26 mouse cellular contexts compared by ENCODE assay signal in genomic region chr10:77818523-77818922, GRCm38 (mm10). TPM values are rescaled to one million over a fixed set of nuclear protein-coding genes. Genes with fewer than 3 reads are reported as not detected.
DNase-seq lines count a peak whose midpoint lies in the region; ATAC-seq and TF ChIP-seq lines count a peak whose summit lies in the region.
"Had no signal": no experiment of that assay in that cellular context is flagged by ENCODE, and none has a peak within 500 bp of the region (broad histone marks: within the 10 kb centered on the region; RNA-seq: fewer than 3 reads in every experiment).

No protein-coding gene starts in this region.

- no peak for TF ChIP-seq EP300 in stomach, postnatal 0 days (optimal IDR thresholded peaks at IDR 0.05)

- 98% methylated on average over 4 of the region's 4 CpGs for WGBS in hindbrain, embryonic 13.5 days
- 96% methylated on average over 4 of the region's 4 CpGs for WGBS in hindbrain, embryonic 11.5 days
- WGBS in stomach, embryonic 14.5 days = 93% methylated on average over 4 of the region's 4 CpGs
- WGBS in stomach, postnatal 0 days = 96% methylated on average over 4 of the region's 4 CpGs
- WGBS in hindbrain, postnatal 0 days = 96% methylated on average over 4 of the region's 4 CpGs

- H3K9ac ChIP-seq in hindbrain, embryonic 13.5 days = no peak overlapping the region
- H3K9ac ChIP-seq in hindbrain, embryonic 11.5 days (ENCODE audit: low read depth, low read length) = no peak overlapping the region
- H3K9ac ChIP-seq in stomach, embryonic 14.5 days (replicated peaks; ENCODE audit: low read depth, low read length) = no peak overlapping the region
- no peak overlapping the region for H3K9ac ChIP-seq in stomach, postnatal 0 days (ENCODE audit: low read length)
- no peak overlapping the region for H3K9ac ChIP-seq in hindbrain, postnatal 0 days (replicated peaks; ENCODE audit: low read length)
- H3K9ac ChIP-seq: forebrain, postnatal 0 days; neural tube, embryonic 15.5 days had no signal

- peak; percentile 66 for ATAC-seq in hindbrain, embryonic 13.5 days (ENCODE audit: low FRiP score)
- ATAC-seq in hindbrain, embryonic 11.5 days (ENCODE audit: low FRiP score) = no peak
- 0 out of 2 replicates have a peak, but pooled peaks have one; percentile 14 for ATAC-seq in stomach, embryonic 14.5 days (ENCODE audit: insufficient number of reproducible peaks, insufficient read depth, low FRiP score, low read depth)
- ATAC-seq in stomach, postnatal 0 days (ENCODE audit: low FRiP score, low TSS enrichment) = no peak
- ATAC-seq in hindbrain, postnatal 0 days = peak; percentile 52
- ATAC-seq: activated CD4-positive, CD25-positive, alpha-beta regulatory T cell, adult 4 months; forebrain, postnatal 0 days; Patski had no signal

- TF ChIP-seq CTCF in stomach, postnatal 0 days (IDR thresholded peaks at IDR 0.05; ENCODE audit: low read depth) = no peak
- no peak for TF ChIP-seq CTCF in hindbrain, postnatal 0 days (IDR thresholded peaks at IDR 0.05; ENCODE audit: low read depth)

- H3K36me3 ChIP-seq in hindbrain, embryonic 13.5 days = no peaks in the 10 kb centered on the region
- no peaks in the 10 kb centered on the region for H3K36me3 ChIP-seq in hindbrain, embryonic 11.5 days (ENCODE audit: control insufficient read depth, insufficient read depth, low read length)
- no peaks in the 10 kb centered on the region for H3K36me3 ChIP-seq in stomach, embryonic 14.5 days (ENCODE audit: control insufficient read depth, insufficient read depth, low read length)
- no peaks in the 10 kb centered on the region for H3K36me3 ChIP-seq in stomach, postnatal 0 days (ENCODE audit: control insufficient read depth, insufficient read depth, low read length)
- H3K36me3 ChIP-seq in hindbrain, postnatal 0 days (ENCODE audit: insufficient read depth, low read length) = no peaks in the 10 kb centered on the region
- H3K36me3 ChIP-seq: neural tube, embryonic 15.5 days had no signal

- H3K4me3 ChIP-seq in hindbrain, embryonic 13.5 days = no peak overlapping the region
- H3K4me3 ChIP-seq in hindbrain, embryonic 11.5 days (ENCODE audit: low read depth, low read length) = no peak overlapping the region
- no peak overlapping the region for H3K4me3 ChIP-seq in stomach, embryonic 14.5 days (ENCODE audit: low read depth, low read length)
- no peak overlapping the region for H3K4me3 ChIP-seq in stomach, postnatal 0 days (ENCODE audit: low read depth, low read length)
- no peak overlapping the region for H3K4me3 ChIP-seq in hindbrain, postnatal 0 days (ENCODE audit: low read length)
- H3K4me3 ChIP-seq: myocyte; neural tube, embryonic 15.5 days had no signal

- H3K4me2 ChIP-seq in hindbrain, embryonic 13.5 days = no peak overlapping the region
- no peak overlapping the region for H3K4me2 ChIP-seq in hindbrain, embryonic 11.5 days (replicated peaks; ENCODE audit: low read depth, low read length)
- no peak overlapping the region for H3K4me2 ChIP-seq in stomach, embryonic 14.5 days (replicated peaks; ENCODE audit: low read depth, low read length)
- no peak overlapping the region for H3K4me2 ChIP-seq in stomach, postnatal 0 days (replicated peaks; ENCODE audit: low read depth)
- H3K4me2 ChIP-seq in hindbrain, postnatal 0 days (ENCODE audit: low read depth, low read length) = no peak overlapping the region
- H3K4me2 ChIP-seq: neural tube, embryonic 15.5 days had no signal

- no peaks in the 10 kb centered on the region for H3K27me3 ChIP-seq in hindbrain, embryonic 13.5 days
- no peaks in the 10 kb centered on the region for H3K27me3 ChIP-seq in hindbrain, embryonic 11.5 days (ENCODE audit: control insufficient read depth, insufficient read depth, low read length)
- H3K27me3 ChIP-seq in stomach, embryonic 14.5 days (ENCODE audit: control insufficient read depth, insufficient read depth, low read length) = no peaks in the 10 kb centered on the region
- no peaks in the 10 kb centered on the region for H3K27me3 ChIP-seq in stomach, postnatal 0 days (ENCODE audit: control insufficient read depth, insufficient read depth, low read length)
- no peaks in the 10 kb centered on the region for H3K27me3 ChIP-seq in hindbrain, postnatal 0 days (ENCODE audit: insufficient read depth, low read length)
- H3K27me3 ChIP-seq: neural tube, embryonic 15.5 days had no signal

- DNase-seq in hindbrain, embryonic 11.5 days (ENCODE audit: low spot score) = no peak
- no peak for DNase-seq in stomach, postnatal 0 days (ENCODE audit: low spot score)
- no peak for DNase-seq in hindbrain, postnatal 0 days (ENCODE audit: low spot score)
- DNase-seq in kidney, adult 8-10 months = no peak
- no peak for DNase-seq in left cerebral cortex, adult 8-10 months (ENCODE audit: low spot score in 2 of 2)
- DNase-seq: cerebellum, postnatal 10 days; forebrain, postnatal 0 days; heart, adult 11 months; kidney, adult 2 months; kidney, postnatal 36 days; liver; lung, adult 2 months; thymus, adult 18-20 months had no signal

- no peaks in the 10 kb centered on the region for H3K9me3 ChIP-seq in hindbrain, embryonic 13.5 days
- H3K9me3 ChIP-seq in hindbrain, embryonic 11.5 days (ENCODE audit: control insufficient read depth, low read length) = no peaks in the 10 kb centered on the region
- no peaks in the 10 kb centered on the region for H3K9me3 ChIP-seq in stomach, embryonic 14.5 days (ENCODE audit: control insufficient read depth, low read depth, low read length)
- no peaks in the 10 kb centered on the region for H3K9me3 ChIP-seq in stomach, postnatal 0 days (ENCODE audit: control insufficient read depth, low read length)
- H3K9me3 ChIP-seq in hindbrain, postnatal 0 days (ENCODE audit: low read length) = no peaks in the 10 kb centered on the region
- H3K9me3 ChIP-seq: neural tube, embryonic 15.5 days had no signal

- 0 out of 2 replicates have a peak, but pooled peaks cover 3% of the 10 kb centered on the region for H3K4me1 ChIP-seq in hindbrain, embryonic 13.5 days (replicated peaks)
- H3K4me1 ChIP-seq in hindbrain, embryonic 11.5 days (replicated peaks; ENCODE audit: control insufficient read depth, insufficient read depth, low read length) = no peaks in the 10 kb centered on the region
- no peaks in the 10 kb centered on the region for H3K4me1 ChIP-seq in stomach, embryonic 14.5 days (ENCODE audit: control insufficient read depth, insufficient read depth, low read length)
- H3K4me1 ChIP-seq in stomach, postnatal 0 days (replicated peaks; ENCODE audit: control insufficient read depth, insufficient read depth) = no peaks in the 10 kb centered on the region
- H3K4me1 ChIP-seq in hindbrain, postnatal 0 days (ENCODE audit: insufficient read depth, low read length) = no peaks in the 10 kb centered on the region

- no peak overlapping the region for H3K27ac ChIP-seq in hindbrain, embryonic 13.5 days
- no peak overlapping the region for H3K27ac ChIP-seq in hindbrain, embryonic 11.5 days (ENCODE audit: low read depth, low read length)
- H3K27ac ChIP-seq in stomach, embryonic 14.5 days (ENCODE audit: low read length) = no peak overlapping the region
- H3K27ac ChIP-seq in stomach, postnatal 0 days (replicated peaks) = no peak overlapping the region
- H3K27ac ChIP-seq in hindbrain, postnatal 0 days = no peak overlapping the region
- H3K27ac ChIP-seq: macrophage; neural tube, embryonic 15.5 days had no signal

RNA-seq across cellular contexts. Expression of gene Gm2696, which starts 4.0 kb away (rescaled TPM):
- not detected in 2 replicates for polyA plus RNA-seq in hindbrain, embryonic 13.5 days (2015; fragmentation: Nextera tagmentation; extraction: Ambion mirVana)
- not detected in 2 replicates for polyA plus RNA-seq in hindbrain, embryonic 11.5 days (2014; fragmentation: Nextera tagmentation; extraction: Ambion mirVana)
- not detected in 2 replicates for polyA plus RNA-seq in stomach, embryonic 14.5 days (2014; fragmentation: Nextera tagmentation; extraction: Ambion mirVana)
- polyA plus RNA-seq in stomach, postnatal 0 days (2015; fragmentation: Nextera tagmentation; extraction: Ambion mirVana) = not detected in 2 replicates
- total RNA-seq in hindbrain, postnatal 0 days (2014; rRNA removed) = not detected in 2 replicates
- polyA plus RNA-seq in hindbrain, postnatal 0 days (2015; fragmentation: Nextera tagmentation; extraction: Ambion mirVana) = not detected in 2 replicates
- total RNA-seq in left cerebral cortex, adult 8-10 months (2022) = not detected
- total RNA-seq: forebrain, postnatal 0 days; gastrocnemius, adult 18-20 months; layer of hippocampus, postnatal 10 days; left cerebral cortex, postnatal 10 days had no signal
- polyA plus RNA-seq: activated CD4-positive, CD25-positive, alpha-beta regulatory T cell, adult 4 months; C2C12; forebrain, postnatal 0 days; heart, embryonic 16.5 days; kidney, adult 2 months; lung, adult 2 months; macrophage; myocyte; neural tube, embryonic 15.5 days; Patski; urinary bladder, adult 2 months had no signal

RNA-seq across cellular contexts. Expression of gene Gm9507, which starts 6.9 kb away (rescaled TPM):
- not detected in 2 replicates for polyA plus RNA-seq in hindbrain, embryonic 13.5 days (2015; fragmentation: Nextera tagmentation; extraction: Ambion mirVana)
- not detected in 2 replicates for polyA plus RNA-seq in hindbrain, embryonic 11.5 days (2014; fragmentation: Nextera tagmentation; extraction: Ambion mirVana)
- not detected in 2 replicates for polyA plus RNA-seq in stomach, embryonic 14.5 days (2014; fragmentation: Nextera tagmentation; extraction: Ambion mirVana)
- polyA plus RNA-seq in stomach, postnatal 0 days (2015; fragmentation: Nextera tagmentation; extraction: Ambion mirVana) = not detected in 2 replicates
- not detected in 2 replicates for total RNA-seq in hindbrain, postnatal 0 days (2014; rRNA removed)
- not detected in 2 replicates for polyA plus RNA-seq in hindbrain, postnatal 0 days (2015; fragmentation: Nextera tagmentation; extraction: Ambion mirVana)
- not detected for total RNA-seq in left cerebral cortex, adult 8-10 months (2022)
- total RNA-seq: forebrain, postnatal 0 days; gastrocnemius, adult 18-20 months; layer of hippocampus, postnatal 10 days; left cerebral cortex, postnatal 10 days had no signal
- polyA plus RNA-seq: activated CD4-positive, CD25-positive, alpha-beta regulatory T cell, adult 4 months; C2C12; forebrain, postnatal 0 days; heart, embryonic 16.5 days; kidney, adult 2 months; lung, adult 2 months; macrophage; myocyte; neural tube, embryonic 15.5 days; Patski; urinary bladder, adult 2 months had no signal

RNA-seq across cellular contexts. Expression of gene Krtap10-4, which starts 8.4 kb away (rescaled TPM):
- polyA plus RNA-seq in hindbrain, embryonic 13.5 days (2015; fragmentation: Nextera tagmentation; extraction: Ambion mirVana) = not detected in 2 replicates
- polyA plus RNA-seq in hindbrain, embryonic 11.5 days (2014; fragmentation: Nextera tagmentation; extraction: Ambion mirVana) = not detected in 2 replicates
- polyA plus RNA-seq in stomach, embryonic 14.5 days (2014; fragmentation: Nextera tagmentation; extraction: Ambion mirVana) = not detected in 2 replicates
- polyA plus RNA-seq in stomach, postnatal 0 days (2015; fragmentation: Nextera tagmentation; extraction: Ambion mirVana) = not detected in 2 replicates
- not detected in 2 replicates for total RNA-seq in hindbrain, postnatal 0 days (2014; rRNA removed)
- polyA plus RNA-seq in hindbrain, postnatal 0 days (2015; fragmentation: Nextera tagmentation; extraction: Ambion mirVana) = not detected in 2 replicates
- total RNA-seq in left cerebral cortex, adult 8-10 months (2022) = not detected
- total RNA-seq: forebrain, postnatal 0 days; gastrocnemius, adult 18-20 months; layer of hippocampus, postnatal 10 days; left cerebral cortex, postnatal 10 days had no signal
- polyA plus RNA-seq: activated CD4-positive, CD25-positive, alpha-beta regulatory T cell, adult 4 months; C2C12; forebrain, postnatal 0 days; heart, embryonic 16.5 days; kidney, adult 2 months; lung, adult 2 months; macrophage; myocyte; neural tube, embryonic 15.5 days; Patski; urinary bladder, adult 2 months had no signal

RNA-seq across cellular contexts. Expression of gene Krtap10-10, which starts 17.2 kb away (rescaled TPM):
- not detected in 2 replicates for polyA plus RNA-seq in hindbrain, embryonic 13.5 days (2015; fragmentation: Nextera tagmentation; extraction: Ambion mirVana)
- polyA plus RNA-seq in hindbrain, embryonic 11.5 days (2014; fragmentation: Nextera tagmentation; extraction: Ambion mirVana) = not detected in 2 replicates
- not detected in 2 replicates for polyA plus RNA-seq in stomach, embryonic 14.5 days (2014; fragmentation: Nextera tagmentation; extraction: Ambion mirVana)
- polyA plus RNA-seq in stomach, postnatal 0 days (2015; fragmentation: Nextera tagmentation; extraction: Ambion mirVana) = not detected in 2 replicates
- not detected in 2 replicates for total RNA-seq in hindbrain, postnatal 0 days (2014; rRNA removed)
- polyA plus RNA-seq in hindbrain, postnatal 0 days (2015; fragmentation: Nextera tagmentation; extraction: Ambion mirVana) = not detected in 2 replicates
- not detected for total RNA-seq in left cerebral cortex, adult 8-10 months (2022)
- total RNA-seq: forebrain, postnatal 0 days; gastrocnemius, adult 18-20 months; layer of hippocampus, postnatal 10 days; left cerebral cortex, postnatal 10 days had no signal
- polyA plus RNA-seq: activated CD4-positive, CD25-positive, alpha-beta regulatory T cell, adult 4 months; C2C12; forebrain, postnatal 0 days; heart, embryonic 16.5 days; kidney, adult 2 months; lung, adult 2 months; macrophage; myocyte; neural tube, embryonic 15.5 days; Patski; urinary bladder, adult 2 months had no signal

RNA-seq across cellular contexts. Expression of gene Gm19668, which starts 19.6 kb away (rescaled TPM):
- not detected in 2 replicates for polyA plus RNA-seq in hindbrain, embryonic 13.5 days (2015; fragmentation: Nextera tagmentation; extraction: Ambion mirVana)
- not detected in 2 replicates for polyA plus RNA-seq in hindbrain, embryonic 11.5 days (2014; fragmentation: Nextera tagmentation; extraction: Ambion mirVana)
- not detected in 2 replicates for polyA plus RNA-seq in stomach, embryonic 14.5 days (2014; fragmentation: Nextera tagmentation; extraction: Ambion mirVana)
- polyA plus RNA-seq in stomach, postnatal 0 days (2015; fragmentation: Nextera tagmentation; extraction: Ambion mirVana) = not detected in 2 replicates
- total RNA-seq in hindbrain, postnatal 0 days (2014; rRNA removed) = not detected in 2 replicates
- polyA plus RNA-seq in hindbrain, postnatal 0 days (2015; fragmentation: Nextera tagmentation; extraction: Ambion mirVana) = not detected in 2 replicates
- not detected for total RNA-seq in left cerebral cortex, adult 8-10 months (2022)
- total RNA-seq: forebrain, postnatal 0 days; gastrocnemius, adult 18-20 months; layer of hippocampus, postnatal 10 days; left cerebral cortex, postnatal 10 days had no signal
- polyA plus RNA-seq: activated CD4-positive, CD25-positive, alpha-beta regulatory T cell, adult 4 months; C2C12; forebrain, postnatal 0 days; heart, embryonic 16.5 days; kidney, adult 2 months; lung, adult 2 months; macrophage; myocyte; neural tube, embryonic 15.5 days; Patski; urinary bladder, adult 2 months had no signal

Comparison
In these comparisons a context has a peak if more than half of its experiments do, and no peak if none do; other contexts are left out.
1. ATAC-seq: peak in hindbrain, embryonic 13.5 days (single experiment), stomach, embryonic 14.5 days (single experiment) and hindbrain, postnatal 0 days (single experiment); none in hindbrain, embryonic 11.5 days (single experiment) and stomach, postnatal 0 days (single experiment).